Mouse (Mus musculus) liver, embryonic 16.5 days (tissue): ENCODE measurements around the gene H2-DMb2. TPM values are rescaled to one million over a fixed set of nuclear protein-coding genes. Genes with fewer than 3 reads are reported as not detected.

Experiments
- ATAC-seq: fragments of 200-750 bp; cut with Nextera tagmentation; 2 replicates; pipeline ENCODE4 v1.8.0; 2017; ENCODE audit warnings: low read depth, mild to moderate bottlenecking, moderate number of reproducible peaks, moderate library complexity
- H3K27ac ChIP-seq: fragments of 300-500 bp; sonication (generic); 2 replicates; pipeline ENCODE4 v1.5.1; 2014; ENCODE audit warnings: mild to moderate bottlenecking, low read length
- H3K27me3 ChIP-seq: fragments of 300-500 bp; sonication (generic); 2 replicates; pipeline ENCODE4 v1.6.1; 2014; ENCODE audit warnings: low read depth, low read length, mixed read lengths; ENCODE audit not compliant: control insufficient read depth, insufficient read depth
- H3K36me3 ChIP-seq: fragments of 300-500 bp; sonication (generic); 2 replicates; pipeline ENCODE4 v1.6.1; 2014; ENCODE audit warnings: mild to moderate bottlenecking; ENCODE audit not compliant: control insufficient read depth, insufficient read depth
- H3K4me1 ChIP-seq: fragments of 300-500 bp; sonication (generic); 2 replicates; pipeline ENCODE4 v1.6.1; 2014; ENCODE audit warnings: low read depth, low read length, mixed read lengths; ENCODE audit not compliant: control insufficient read depth
- H3K4me2 ChIP-seq: fragments of 300-500 bp; sonication (generic); 2 replicates; pipeline ENCODE4 v1.6.1; 2014; ENCODE audit warnings: low read depth, low read length, mixed read lengths
- H3K4me3 ChIP-seq: fragments of 300-500 bp; sonication (generic); 2 replicates; pipeline ENCODE4 v1.5.1; 2014; ENCODE audit warnings: low read depth, mild to moderate bottlenecking, low read length
- H3K9ac ChIP-seq: fragments of 300-500 bp; sonication (generic); 2 replicates; pipeline ENCODE4 v1.6.1; 2014; ENCODE audit warnings: low read depth, low read length
- H3K9me3 ChIP-seq: fragments of 300-500 bp; sonication (generic); replicated peaks from 2 replicates; pipeline ENCODE4 v1.6.1; 2016; ENCODE audit warnings: low read length; ENCODE audit not compliant: control insufficient read depth
- WGBS: fragments of 180-500 bp; shearing (Covaris S2); extraction: QIAGEN DNeasy Blood & Tissue Kit; methylation state at CpG from one replicate; pipeline ENCODE4 v1.1.7; 2014; ENCODE audit not compliant: insufficient replicate concordance; 5-methylcytosine and 5-hydroxymethylcytosine counted together
- polyA plus RNA-seq: library from polyadenylated mRNA; unstranded; fragments of >200 nt; fragmentation: Nextera tagmentation; extraction: Ambion mirVana; gene quantifications from 2 replicates; pipeline ENCODE4 v1.2.1, GENCODE M21; 2015

Gene H2-DMb2
- polyA plus RNA-seq, 1 experiment from 2014 or later = 1.0 TPM

GRCm38 (mm10) chr17:34179019-34179418 lies 35.9 kb downstream of the H2-DMb2 start:
- Histone ChIP-seq H3K4me3 (no peak overlapping the region), H3K27me3 (no peaks in the 10 kb centered on the region), H3K4me2 (no peak overlapping the region), H3K4me1 (no peaks in the 10 kb centered on the region), H3K9ac (no peak overlapping the region), H3K9me3 (no peaks in the 10 kb centered on the region; the same call in 1 of the 2 replicates), H3K27ac (no peak overlapping the region), H3K36me3 (no peaks in the 10 kb centered on the region)
- no peak for ATAC-seq
- 55% methylated on average over 6 of the region's 6 CpGs for WGBS

GRCm38 (mm10) chr17:34179913-34180859 lies 37.1 kb downstream of the H2-DMb2 start:
- H3K4me2 ChIP-seq = no peak overlapping the region
- H3K36me3 ChIP-seq = no peaks in the 10 kb centered on the region
- 47% methylated on average over 13 of the region's 13 CpGs for WGBS
- peak; percentile 63 for ATAC-seq
- no peak overlapping the region for H3K9ac ChIP-seq
- no peak overlapping the region for H3K4me3 ChIP-seq
- no peaks in the 10 kb centered on the region for H3K27me3 ChIP-seq
- H3K4me1 ChIP-seq = no peaks in the 10 kb centered on the region
- no peaks in the 10 kb centered on the region; the same call in 1 of the 2 replicates for H3K9me3 ChIP-seq
- no peak overlapping the region for H3K27ac ChIP-seq

GRCm38 (mm10) chr17:34183564-34184219 lies 40.6 kb downstream of the H2-DMb2 start:
- H3K4me1 ChIP-seq = peaks cover 16% of the 10 kb centered on the region
- H3K36me3 ChIP-seq = no peaks in the 10 kb centered on the region
- peaks cover 8% of the 10 kb centered on the region for H3K27me3 ChIP-seq
- no peak overlapping the region for H3K4me2 ChIP-seq
- no peak overlapping the region for H3K27ac ChIP-seq
- ATAC-seq = no peak
- H3K4me3 ChIP-seq = no peak overlapping the region
- no peaks in the 10 kb centered on the region for H3K9me3 ChIP-seq
- H3K9ac ChIP-seq = no peak overlapping the region
- WGBS = 53% methylated on average over 15 of the region's 15 CpGs

- H3K4me3 ChIP-seq = no peak overlapping the region
- no peaks in the 10 kb centered on the region for H3K9me3 ChIP-seq
- peaks cover 16% of the 10 kb centered on the region for H3K4me1 ChIP-seq
- H3K27ac ChIP-seq = no peak overlapping the region
- ATAC-seq = no peak
- H3K27me3 ChIP-seq = peaks cover 8% of the 10 kb centered on the region
- WGBS = 70% methylated on average over 9 of the region's 9 CpGs
- no peak overlapping the region for H3K9ac ChIP-seq
- H3K4me2 ChIP-seq = no peak overlapping the region
- H3K36me3 ChIP-seq = no peaks in the 10 kb centered on the region
Measured at GRCm38 (mm10) chr17:34185526-34185925, 42.4 kb downstream of the H2-DMb2 start.

- H3K9me3 ChIP-seq = no peaks in the 10 kb centered on the region
- H3K4me1 ChIP-seq = peaks cover 16% of the 10 kb centered on the region
- 2% methylated on average over 14 of the region's 14 CpGs for WGBS
- no peak overlapping the region for H3K27ac ChIP-seq
- H3K36me3 ChIP-seq = no peaks in the 10 kb centered on the region
- peaks cover 8% of the 10 kb centered on the region for H3K27me3 ChIP-seq
- peak overlapping the region; percentile 70 for H3K4me3 ChIP-seq
- H3K9ac ChIP-seq = peak overlapping the region; percentile 47
- H3K4me2 ChIP-seq = peak overlapping the region; percentile 95
- peak; percentile 30; the same call in 1 of the 2 replicates for ATAC-seq
Measured at GRCm38 (mm10) chr17:34186885-34187260, 43.8 kb downstream of the H2-DMb2 start.

- H3K4me3 ChIP-seq = peak within 1 kb of the TSS; percentile 70
- H3K27ac ChIP-seq = peak within 1 kb of the TSS; percentile 39
- WGBS = 0% methylated on average over 46 of the region's 46 CpGs
- H3K27me3 ChIP-seq = peaks cover 8% of the 10 kb centered on the region
- peak within 1 kb of the TSS; percentile 95 for H3K4me2 ChIP-seq
- H3K9me3 ChIP-seq = no peaks in the 10 kb centered on the region
- peaks cover 16% of the 10 kb centered on the region for H3K4me1 ChIP-seq
- H3K36me3 ChIP-seq = no peaks in the 10 kb centered on the region
- peak within 1 kb of the TSS; percentile 68 for H3K9ac ChIP-seq
- ATAC-seq = peak; percentile 92
Measured at GRCm38 (mm10) chr17:34187261-34187916, 44.3 kb downstream of the H2-DMb2 start, which contains the start of the genes Tap1 and Psmb9. Gene Tap1, plus strand, starts transcription at chr17:34187553. Gene Psmb9, minus strand, starts transcription at chr17:34187764.

- Histone ChIP-seq H3K4me3 (peak overlapping the region; percentile 70), H3K27ac (peak overlapping the region; percentile 39), H3K27me3 (peaks cover 8% of the 10 kb centered on the region), H3K9me3 (no peaks in the 10 kb centered on the region), H3K4me2 (peak overlapping the region; percentile 95), H3K9ac (peak overlapping the region; percentile 68), H3K4me1 (peaks cover 16% of the 10 kb centered on the region), H3K36me3 (no peaks in the 10 kb centered on the region)
- 2% methylated on average over 20 of the region's 20 CpGs for WGBS
- peak; percentile 9; the same call in 1 of the 2 replicates for ATAC-seq
Measured at GRCm38 (mm10) chr17:34188010-34188409, 44.9 kb downstream of the H2-DMb2 start.

- H3K4me1 ChIP-seq = peaks cover 16% of the 10 kb centered on the region
- no peaks in the 10 kb centered on the region for H3K36me3 ChIP-seq
- H3K27me3 ChIP-seq = peaks cover 8% of the 10 kb centered on the region
- no peak overlapping the region for H3K9ac ChIP-seq
- no peak for ATAC-seq
- no peak overlapping the region for H3K27ac ChIP-seq
- H3K4me2 ChIP-seq = no peak overlapping the region
- H3K4me3 ChIP-seq = no peak overlapping the region
- H3K9me3 ChIP-seq = no peaks in the 10 kb centered on the region
- 66% methylated on average over 6 of the region's 6 CpGs for WGBS
Measured at GRCm38 (mm10) chr17:34188986-34189385, 45.9 kb downstream of the H2-DMb2 start.
